Mouse (Mus musculus) left cerebral cortex, postnatal 36 days (tissue): ENCODE data around the gene Pak1ip1. TPM values are rescaled to one million over a fixed set of nuclear protein-coding genes. Genes with fewer than 3 reads are reported as not detected.

Experiments
- DNase-seq, 2 experiments: peaks; one replicate each; pipeline ENCODE4 v3.0.0; 2021 to 2022; ENCODE audit warnings: low spot score in 2 of 2, mixed read lengths in 1 of 2
- intact Hi-C: fragments of 180-260 bp; cut with DNase I; formaldehyde crosslinking; loops from one replicate; pipeline ENCODE4 v1.15.1; 2025
- total RNA-seq, 2 experiments: library from RNA; stranded (reverse); gene quantifications; 2 replicates each; pipeline ENCODE4 v1.2.3; 2021

Pak1ip1 gene
- total RNA-seq, 2 experiments from 2014 or later, result 41.3 to 44.2 TPM

- peak in 1 of 2 experiments; percentile 45 for DNase-seq
Observed at GRCm38 (mm10) chr13:41000140-41000925, 490 bp upstream of the Pak1ip1 start.

DNA sequence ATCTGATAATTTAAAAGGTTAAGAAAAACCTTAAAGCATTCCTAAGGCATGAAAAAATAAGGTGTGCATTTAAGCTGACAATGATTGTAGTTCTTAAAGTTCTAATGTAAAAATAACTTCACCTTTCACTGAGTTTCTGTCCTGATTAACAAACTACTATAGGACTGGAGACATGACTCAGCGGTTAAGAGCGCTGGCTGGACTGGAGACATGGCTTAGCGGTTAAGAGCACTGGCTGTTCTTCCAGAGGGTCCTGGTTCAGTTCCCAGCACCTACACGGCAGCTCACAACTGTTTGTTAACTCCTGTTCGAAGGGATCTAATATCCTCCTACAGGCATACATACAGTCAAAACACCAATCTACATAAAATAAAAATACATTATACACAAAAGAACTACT lies 1.2 kb downstream of the Pak1ip1 start:
- intact Hi-C loops, result loop anchor here (5.0 kb wide), 1 partner anchor 235 kb away; no protein-coding TSS in a partner anchor
- no peak for DNase-seq

More at GRCm38 (mm10) chr13:41000140-41000925, 490 bp upstream of the Pak1ip1 start:
- intact Hi-C loops, result loop anchor here (5.0 kb wide), 1 partner anchor 237 kb away; no protein-coding TSS in a partner anchor

DNA sequence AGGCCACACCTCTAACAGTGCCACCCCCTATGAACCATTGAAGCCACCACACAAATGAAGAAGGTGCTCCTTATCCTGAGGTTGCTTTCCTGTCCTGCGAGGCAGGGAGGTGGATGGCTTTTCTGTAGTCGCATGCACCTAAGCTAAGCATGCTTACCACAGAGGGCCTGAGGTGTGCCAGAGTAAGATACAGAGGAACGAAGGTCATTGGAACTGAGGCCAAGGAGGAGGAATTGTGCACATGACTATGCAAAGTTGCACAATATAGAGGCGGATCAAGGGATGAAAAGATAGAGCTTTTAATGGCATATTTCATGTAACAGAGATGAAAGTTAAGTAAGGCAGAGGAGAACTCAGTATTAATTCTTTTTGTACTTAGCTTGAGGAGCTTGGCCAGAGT lies 5.4 kb downstream of the Pak1ip1 start:
- no peak for DNase-seq
- intact Hi-C loops, result no loop called here

DNA sequence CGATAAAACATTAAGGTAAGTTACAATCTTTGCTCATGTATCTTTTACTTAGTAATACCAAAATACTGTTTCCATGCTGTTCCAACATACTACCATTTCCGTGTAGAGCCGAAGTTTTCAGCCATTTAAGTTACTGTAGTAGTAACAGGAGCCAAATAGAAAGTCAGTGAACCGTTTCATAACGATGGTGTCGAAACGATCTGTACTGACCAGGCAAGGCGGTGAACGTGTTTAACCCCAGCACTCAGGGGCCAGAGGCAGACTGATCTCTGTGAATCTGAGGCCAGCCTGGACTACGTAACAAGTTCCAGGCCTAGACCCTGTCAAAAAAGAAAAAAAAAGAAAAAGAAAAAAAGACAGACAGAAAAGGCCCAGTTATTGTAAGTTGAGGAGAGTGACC lies 7.4 kb downstream of the Pak1ip1 start:
- DNase-seq, result no peak
- intact Hi-C loops, result no loop called here

GRCm38 (mm10) chr13:41008946-41009345 lies 8.1 kb downstream of the Pak1ip1 start:
- intact Hi-C loops, result no loop called here

DNA sequence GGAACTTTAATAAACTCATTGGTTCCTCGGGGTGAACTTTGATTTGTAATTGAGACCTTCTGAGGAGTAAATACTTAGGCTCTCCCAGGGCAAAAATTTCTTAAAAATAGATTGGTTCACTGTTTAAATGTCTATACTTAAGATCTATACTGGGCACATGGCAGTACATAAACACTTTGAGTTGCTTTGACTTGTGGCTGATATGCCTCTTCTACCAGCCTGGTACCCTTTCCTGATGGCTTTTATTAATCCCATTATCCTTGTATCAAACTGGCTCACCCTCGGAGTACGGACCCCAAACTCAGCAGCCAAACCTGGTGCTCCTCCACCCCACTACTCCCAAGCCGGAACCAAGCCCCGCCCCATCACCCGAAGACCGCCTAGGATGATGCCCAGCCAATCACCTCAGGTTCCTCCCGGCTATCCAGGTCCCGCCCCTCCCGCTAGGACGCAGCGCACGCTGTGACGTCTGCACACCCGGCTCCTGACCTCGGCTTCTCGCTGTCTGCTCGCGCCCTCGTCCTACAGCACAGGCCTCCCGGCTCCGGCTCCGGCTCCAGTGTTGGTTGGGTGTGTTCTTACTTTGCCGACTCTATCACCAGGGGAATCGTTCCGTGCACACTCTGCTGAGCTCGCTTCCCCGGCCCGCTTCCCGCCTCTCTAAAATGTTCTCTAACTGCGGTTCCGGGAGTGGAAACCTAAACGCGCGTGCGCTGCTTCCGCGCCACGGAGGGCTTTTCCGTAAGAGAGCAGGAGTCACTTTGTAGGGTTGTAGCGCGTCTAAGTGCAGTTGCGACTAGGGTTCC lies 15.2 kb downstream of the Pak1ip1 start, which contains the start of gene Tmem14c:
TSS of gene Tmem14c (plus strand) at position 464 of the 806 bp plus-strand sequence.
- intact Hi-C loops, result no loop called here
- DNase-seq, result peak; percentile 92 to 94

More at GRCm38 (mm10) chr13:41008946-41009345, 8.1 kb downstream of the Pak1ip1 start:
- DNase-seq, result no peak

- intact Hi-C loops, result no loop called here
- peak in 1 of 2 experiments; percentile 7 for DNase-seq
Observed at GRCm38 (mm10) chr13:41016797-41017405, 16.1 kb downstream of the Pak1ip1 start.

GRCm38 (mm10) chr13:41017832-41018231 lies 17.0 kb downstream of the Pak1ip1 start:
- intact Hi-C loops, result no loop called here
- no peak for DNase-seq

- DNase-seq, result no peak
- intact Hi-C loops, result no loop called here
Observed at GRCm38 (mm10) chr13:41018236-41018635, 17.4 kb downstream of the Pak1ip1 start.

GRCm38 (mm10) chr13:41018756-41019591 lies 18.2 kb downstream of the Pak1ip1 start:
- intact Hi-C loops, result no loop called here
- no peak for DNase-seq

- intact Hi-C loops, result no loop called here
- no peak for DNase-seq
Observed at GRCm38 (mm10) chr13:41020494-41020893, 19.7 kb downstream of the Pak1ip1 start.

GRCm38 (mm10) chr13:41021607-41022006 lies 20.8 kb downstream of the Pak1ip1 start:
- DNase-seq, result no peak
- intact Hi-C loops, result no loop called here

GRCm38 (mm10) chr13:41022099-41022498 lies 21.3 kb downstream of the Pak1ip1 start:
- intact Hi-C loops, result no loop called here
- no peak for DNase-seq

GRCm38 (mm10) chr13:41030098-41030497 lies 29.3 kb downstream of the Pak1ip1 start:
- intact Hi-C loops, result no loop called here
- DNase-seq, result no peak

DNA sequence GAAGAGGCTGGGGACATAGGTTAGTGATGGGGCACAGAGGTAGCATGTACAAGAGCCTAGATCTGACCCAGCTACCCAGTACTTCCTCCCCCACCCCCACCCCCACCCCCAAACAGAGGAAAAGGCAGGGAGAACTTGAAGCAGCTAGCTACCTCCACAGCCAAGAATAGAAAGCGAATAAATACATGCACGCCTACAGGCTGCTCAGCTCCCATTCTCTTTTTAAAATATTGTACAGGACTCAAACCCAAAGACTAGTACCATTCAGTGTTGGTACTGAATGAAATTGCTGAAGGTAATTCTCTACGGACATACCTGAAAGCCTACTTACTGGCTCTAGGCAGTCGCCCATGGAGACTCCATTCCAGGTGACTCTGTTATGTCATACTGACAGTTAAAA lies 41.7 kb downstream of the Pak1ip1 start:
- DNase-seq, result no peak
- intact Hi-C loops, result no loop called here

DNA sequence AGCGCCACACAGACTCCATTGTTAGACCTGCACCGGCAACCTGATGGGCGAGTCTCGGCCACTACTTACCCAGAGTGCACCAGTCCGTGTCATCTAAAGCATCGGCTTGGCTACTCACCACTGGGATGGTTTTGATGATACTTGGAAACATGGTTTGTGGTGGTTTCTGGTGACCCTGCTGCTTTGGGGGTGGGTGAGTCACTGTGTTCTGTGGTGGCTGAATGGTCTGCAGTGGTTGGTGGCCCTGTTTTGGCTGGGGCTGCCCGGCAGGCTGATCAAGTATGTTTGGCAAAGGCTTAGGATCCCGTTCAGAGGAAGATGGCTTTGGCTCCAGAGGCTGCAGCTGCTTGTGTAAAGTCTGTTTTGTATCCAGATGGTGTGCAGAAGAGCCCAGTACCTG lies 45.1 kb downstream of the Pak1ip1 start:
- DNase-seq, result no peak
- intact Hi-C loops, result no loop called here

DNA sequence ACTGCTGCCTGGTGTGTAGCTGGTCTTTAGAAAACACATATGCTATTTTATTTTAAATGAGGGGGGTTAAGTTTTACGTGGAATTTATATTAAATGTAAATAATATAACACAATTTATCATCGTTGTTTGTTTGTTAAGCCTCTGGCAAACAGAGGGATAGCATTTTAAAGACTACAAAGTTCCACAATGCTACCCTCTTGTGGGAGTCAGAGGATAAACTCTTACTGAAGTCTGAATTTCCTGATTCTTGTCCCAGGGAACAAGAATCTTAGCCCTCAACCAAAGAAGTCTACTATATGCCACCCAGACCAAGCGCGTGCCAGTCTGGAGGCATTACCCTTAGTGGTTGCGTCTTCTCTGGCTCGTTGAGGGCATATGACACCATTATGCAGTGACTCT lies 46.5 kb downstream of the Pak1ip1 start:
- intact Hi-C loops, result no loop called here

GRCm38 (mm10) chr13:41051965-41052364 lies 51.1 kb downstream of the Pak1ip1 start:
- intact Hi-C loops, result no loop called here
- no peak for DNase-seq

More for the DNA sequence above, 46.5 kb downstream of the Pak1ip1 start:
- DNase-seq, result no peak
